Mouse (Mus musculus): ENCODE data around the gene Cdyl. TPM values are rescaled to one million over a fixed set of nuclear protein-coding genes. Genes with fewer than 3 reads are reported as not detected.
"Not testable (repeated sequence)": the region's sequence is repeated elsewhere in the genome, so short reads cannot be mapped to it uniquely, and the experiment has no call there.

Gene Cdyl
- polyA plus RNA-seq, 1 experiment from 2014 or later = 10.3 TPM

GRCm38 (mm10) chr13:35815205-35815726 is 155.6 kb downstream of the Cdyl start:
- no peak for ATAC-seq (ENCODE audit: low read depth)
- 73% methylated on average over 8 of the region's 8 CpGs for WGBS (ENCODE audit: insufficient replicate concordance)

GRCm38 (mm10) chr13:35815782-35816368 is 156.2 kb downstream of the Cdyl start:
- no peak for ATAC-seq (ENCODE audit: low read depth)
- H3K9me3 ChIP-seq (replicated peaks) = no peaks in the 10 kb centered on the region
- peaks cover 48% of the 10 kb centered on the region for H3K36me3 ChIP-seq
- no peak overlapping the region for H3K4me3 ChIP-seq (replicated peaks)
- no peak overlapping the region for H3K27ac ChIP-seq
- H3K27me3 ChIP-seq = no peaks in the 10 kb centered on the region
- peaks cover 32% of the 10 kb centered on the region for H3K4me1 ChIP-seq (replicated peaks)
- DNase-seq = no peak
- H3K4me2 ChIP-seq = no peak overlapping the region
- no peak overlapping the region for H3K9ac ChIP-seq
- WGBS (ENCODE audit: insufficient replicate concordance) = 92% methylated on average over 16 of the region's 16 CpGs

More at GRCm38 (mm10) chr13:35815205-35815726, 155.6 kb downstream of the Cdyl start:
- no peak overlapping the region for H3K27ac ChIP-seq
- H3K4me2 ChIP-seq = no peak overlapping the region
- no peaks in the 10 kb centered on the region for H3K27me3 ChIP-seq
- H3K9me3 ChIP-seq (replicated peaks) = no peaks in the 10 kb centered on the region
- no peak overlapping the region for H3K9ac ChIP-seq
- H3K4me3 ChIP-seq (replicated peaks) = no peak overlapping the region
- peaks cover 42% of the 10 kb centered on the region for H3K36me3 ChIP-seq
- H3K4me1 ChIP-seq (replicated peaks) = peaks cover 38% of the 10 kb centered on the region
- no peak for DNase-seq

- H3K27me3 ChIP-seq = no peaks in the 10 kb centered on the region
- peaks cover 52% of the 10 kb centered on the region for H3K36me3 ChIP-seq
- DNase-seq = no peak
- no peak overlapping the region for H3K27ac ChIP-seq
- no peaks in the 10 kb centered on the region for H3K9me3 ChIP-seq (replicated peaks)
- no peak overlapping the region for H3K4me2 ChIP-seq
- no peak overlapping the region for H3K9ac ChIP-seq
- H3K4me1 ChIP-seq (replicated peaks) = peaks cover 14% of the 10 kb centered on the region
- ATAC-seq (ENCODE audit: low read depth) = no peak
- no peak overlapping the region for H3K4me3 ChIP-seq (replicated peaks)
- 85% methylated on average over 3 of the region's 3 CpGs for WGBS (ENCODE audit: insufficient replicate concordance)
Measured at GRCm38 (mm10) chr13:35817626-35818025, 158.0 kb downstream of the Cdyl start.

GRCm38 (mm10) chr13:35818060-35818459 is 158.4 kb downstream of the Cdyl start:
- no peak overlapping the region for H3K4me2 ChIP-seq
- 81% methylated on average over 4 of the region's 4 CpGs for WGBS (ENCODE audit: insufficient replicate concordance)
- peaks cover 11% of the 10 kb centered on the region for H3K4me1 ChIP-seq (replicated peaks)
- no peaks in the 10 kb centered on the region for H3K9me3 ChIP-seq (replicated peaks)
- peaks cover 53% of the 10 kb centered on the region for H3K36me3 ChIP-seq
- H3K27ac ChIP-seq = no peak overlapping the region
- no peak overlapping the region for H3K9ac ChIP-seq
- H3K4me3 ChIP-seq (replicated peaks) = no peak overlapping the region
- no peaks in the 10 kb centered on the region for H3K27me3 ChIP-seq
- ATAC-seq (ENCODE audit: low read depth) = no peak
- DNase-seq = no peak

- H3K36me3 ChIP-seq = peaks cover 73% of the 10 kb centered on the region
- no peak overlapping the region for H3K9ac ChIP-seq
- H3K27ac ChIP-seq = no peak overlapping the region
- ATAC-seq (ENCODE audit: low read depth) (no peak), DNase-seq (no peak)
- H3K9me3 ChIP-seq (replicated peaks) = no peaks in the 10 kb centered on the region
- no peak overlapping the region for H3K4me3 ChIP-seq (replicated peaks)
- H3K27me3 ChIP-seq = no peaks in the 10 kb centered on the region
- WGBS (ENCODE audit: insufficient replicate concordance) = 44% methylated on average over 10 of the region's 10 CpGs
- peaks cover 26% of the 10 kb centered on the region for H3K4me1 ChIP-seq (replicated peaks)
- H3K4me2 ChIP-seq = no peak overlapping the region
Measured at GRCm38 (mm10) chr13:35821821-35822454, 162.3 kb downstream of the Cdyl start.

GRCm38 (mm10) chr13:35822795-35823194 is 163.2 kb downstream of the Cdyl start:
- DNase-seq (no peak), ATAC-seq (ENCODE audit: low read depth) (no peak)
- Histone ChIP-seq H3K4me3 (replicated peaks) (no peak overlapping the region), H3K27ac (no peak overlapping the region), H3K36me3 (peaks cover 65% of the 10 kb centered on the region), H3K27me3 (no peaks in the 10 kb centered on the region), H3K4me2 (no peak overlapping the region), H3K9ac (no peak overlapping the region), H3K4me1 (replicated peaks) (peaks cover 27% of the 10 kb centered on the region), H3K9me3 (replicated peaks) (no peaks in the 10 kb centered on the region)
- 89% methylated on average over 8 of the region's 8 CpGs for WGBS (ENCODE audit: insufficient replicate concordance)

GRCm38 (mm10) chr13:35825639-35826038 is 166.0 kb downstream of the Cdyl start:
- Histone ChIP-seq H3K27ac (no peak overlapping the region), H3K4me3 (replicated peaks) (no peak overlapping the region), H3K9me3 (replicated peaks) (no peaks in the 10 kb centered on the region), H3K27me3 (no peaks in the 10 kb centered on the region), H3K36me3 (peaks cover 41% of the 10 kb centered on the region), H3K4me1 (replicated peaks) (peaks cover 36% of the 10 kb centered on the region), H3K9ac (no peak overlapping the region), H3K4me2 (no peak overlapping the region)
- no peak for DNase-seq
- no peak; the same call in 1 of the 2 replicates for ATAC-seq (ENCODE audit: low read depth)
- WGBS (ENCODE audit: insufficient replicate concordance) = 56% methylated on average over 2 of the region's 2 CpGs

GRCm38 (mm10) chr13:35832676-35833075 is 173.0 kb downstream of the Cdyl start:
- DNase-seq = no peak
- H3K9me3 ChIP-seq (replicated peaks) = no peaks in the 10 kb centered on the region
- H3K27ac ChIP-seq = no peak overlapping the region
- WGBS (ENCODE audit: insufficient replicate concordance) = 67% methylated on average over 6 of the region's 6 CpGs
- H3K4me2 ChIP-seq = no peak overlapping the region
- peaks cover 48% of the 10 kb centered on the region for H3K4me1 ChIP-seq (replicated peaks)
- peaks cover 6% of the 10 kb centered on the region for H3K36me3 ChIP-seq
- H3K27me3 ChIP-seq = no peaks in the 10 kb centered on the region
- no peak for ATAC-seq (ENCODE audit: low read depth)
- no peak overlapping the region for H3K4me3 ChIP-seq (replicated peaks)
- H3K9ac ChIP-seq = no peak overlapping the region

GRCm38 (mm10) chr13:35833941-35834340 is 174.3 kb downstream of the Cdyl start:
- Histone ChIP-seq H3K4me1 (replicated peaks) (peaks cover 42% of the 10 kb centered on the region), H3K27ac (no peak overlapping the region), H3K4me3 (replicated peaks) (no peak overlapping the region), H3K4me2 (no peak overlapping the region), H3K9me3 (replicated peaks) (no peaks in the 10 kb centered on the region), H3K36me3 (peaks cover 6% of the 10 kb centered on the region), H3K9ac (no peak overlapping the region), H3K27me3 (no peaks in the 10 kb centered on the region)
- WGBS (ENCODE audit: insufficient replicate concordance) = 36% methylated on average over 6 of the region's 6 CpGs
- DNase-seq (no peak), ATAC-seq (ENCODE audit: low read depth) (no peak; the same call in 1 of the 2 replicates)

GRCm38 (mm10) chr13:35835669-35836068 is 176.0 kb downstream of the Cdyl start:
- ATAC-seq (ENCODE audit: low read depth) (peak; percentile 60), DNase-seq (peak; percentile 26)
- Histone ChIP-seq H3K4me3 (replicated peaks) (no peak overlapping the region), H3K9me3 (replicated peaks) (no peaks in the 10 kb centered on the region), H3K4me1 (replicated peaks) (peaks cover 39% of the 10 kb centered on the region), H3K9ac (no peak overlapping the region), H3K36me3 (peaks cover 18% of the 10 kb centered on the region), H3K27ac (peak overlapping the region; percentile 72), H3K27me3 (no peaks in the 10 kb centered on the region), H3K4me2 (peak overlapping the region; percentile 36)
- WGBS (ENCODE audit: insufficient replicate concordance) = 33% methylated on average over 7 of the region's 7 CpGs

GRCm38 (mm10) chr13:35836501-35836900 is 176.9 kb downstream of the Cdyl start:
- peaks cover 39% of the 10 kb centered on the region for H3K4me1 ChIP-seq (replicated peaks)
- ATAC-seq (ENCODE audit: low read depth) = peak; percentile 72
- H3K4me2 ChIP-seq = peak overlapping the region; percentile 36
- not testable (repeated sequence) for H3K9me3 ChIP-seq (replicated peaks); H3K27me3 ChIP-seq; DNase-seq; H3K9ac ChIP-seq; H3K4me3 ChIP-seq (replicated peaks)
- peak overlapping the region; percentile 72 for H3K27ac ChIP-seq
- WGBS (ENCODE audit: insufficient replicate concordance) = 28% methylated on average over 7 of the region's 7 CpGs
- peaks cover 22% of the 10 kb centered on the region for H3K36me3 ChIP-seq

- no peak for DNase-seq
- Histone ChIP-seq H3K4me3 (replicated peaks) (no peak overlapping the region), H3K9me3 (replicated peaks) (no peaks in the 10 kb centered on the region), H3K27me3 (no peaks in the 10 kb centered on the region), H3K27ac (no peak overlapping the region), H3K4me1 (replicated peaks) (peaks cover 22% of the 10 kb centered on the region), H3K9ac (no peak overlapping the region), H3K36me3 (peaks cover 29% of the 10 kb centered on the region), H3K4me2 (no peak overlapping the region)
- no peak for ATAC-seq (ENCODE audit: low read depth)
- 90% methylated on average over 10 of the region's 10 CpGs for WGBS (ENCODE audit: insufficient replicate concordance)
Measured at GRCm38 (mm10) chr13:35840102-35840501, 180.5 kb downstream of the Cdyl start.
